Mouse (Mus musculus) urinary bladder, postnatal 14 days (tissue): ENCODE measurements at regions not wholly inside any gene's neighbourhood (a gene's known extent, or its start where the extent isn't known, plus 50 kb on each side); places are given as distances from the start of the nearest gene placed in this dataset.

Source experiments
- DNase-seq: peaks from one replicate; pipeline ENCODE4 v3.0.0; 2021; ENCODE audit warnings: low spot score

DNA sequence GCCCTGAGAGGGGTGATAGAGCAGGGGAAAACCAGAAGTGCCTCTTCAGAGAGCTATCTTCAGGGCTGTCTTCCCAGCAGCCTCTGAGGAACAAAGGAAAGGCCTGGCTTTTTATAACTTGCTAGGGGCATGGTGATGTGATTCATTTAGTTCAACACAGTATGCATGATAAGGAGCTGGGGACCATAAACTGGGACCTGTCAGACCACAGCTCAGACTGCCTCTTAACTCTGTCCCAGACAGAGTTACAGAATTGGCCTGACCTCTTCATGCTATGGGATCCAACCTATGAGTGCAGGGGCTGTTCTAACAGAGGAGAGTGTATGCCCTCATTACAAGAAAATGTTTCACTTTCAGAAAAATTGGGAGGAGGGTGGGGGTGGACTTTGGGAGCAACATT, 59.3 kb upstream of the Il12b start:
- DNase-seq: no peak

DNA sequence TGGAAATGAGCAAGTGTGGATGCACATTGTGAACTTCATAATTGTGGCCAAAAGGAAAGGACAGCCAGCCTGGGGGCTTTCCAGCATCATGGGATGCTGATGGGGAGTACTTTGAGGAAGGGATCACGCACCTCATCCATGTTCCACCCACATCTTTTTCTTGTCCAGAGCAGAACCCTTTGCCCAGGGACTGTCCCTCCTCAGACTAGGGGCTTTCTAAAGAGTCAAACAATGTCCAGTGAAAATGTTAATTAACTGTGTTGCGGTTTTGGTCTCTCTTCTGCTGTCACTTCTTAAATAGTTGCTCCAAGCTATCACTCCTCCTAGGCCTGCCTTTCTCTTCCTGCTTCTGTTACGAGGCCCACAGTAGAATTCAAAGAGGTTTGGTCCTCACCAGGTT, 51.6 kb upstream of the Il12b start:
- DNase-seq: no peak

GRCm38 (mm10) chr11:44349546-44349945, 50.3 kb upstream of the Il12b start:
- no peak for DNase-seq
